Mouse (Mus musculus): ENCODE measurements around the gene Speg. TPM values are rescaled to one million over a fixed set of nuclear protein-coding genes. Genes with fewer than 3 reads are reported as not detected.

Speg gene
- polyA plus RNA-seq, 1 experiment from 2014 or later = 73.0 TPM

GRCm38 (mm10) chr1:75361750-75362149 is 13.3 kb upstream of the Speg start:
- ChIA-PET POLR2A (no interaction called here), CTCF (no interaction called here)
- ATAC-seq (no peak), DNase-seq (ENCODE audit: low read depth, low spot score) (no peak)
- no peak for TF ChIP-seq CTCF (IDR thresholded peaks at IDR 0.05)
- in situ Hi-C loops (cut with MboI; ENCODE audit: low pct_unique_long_range_greater_than_20kb) = no loop called here
- no peaks in the 10 kb centered on the region for H3K27me3 ChIP-seq

- TF ChIP-seq CTCF (IDR thresholded peaks at IDR 0.05) = no peak
- in situ Hi-C loops (cut with MboI; ENCODE audit: low pct_unique_long_range_greater_than_20kb) = no loop called here
- POLR2A ChIA-PET = no interaction called here
- ATAC-seq = no peak
- CTCF ChIA-PET = no interaction called here
- no peaks in the 10 kb centered on the region for H3K27me3 ChIP-seq
- no peak for DNase-seq (ENCODE audit: low read depth, low spot score)
Observed at GRCm38 (mm10) chr1:75363868-75364267, 11.2 kb upstream of the Speg start.

GRCm38 (mm10) chr1:75365510-75366137 is 9.5 kb upstream of the Speg start:
- no peak for TF ChIP-seq CTCF (IDR thresholded peaks at IDR 0.05)

DNA sequence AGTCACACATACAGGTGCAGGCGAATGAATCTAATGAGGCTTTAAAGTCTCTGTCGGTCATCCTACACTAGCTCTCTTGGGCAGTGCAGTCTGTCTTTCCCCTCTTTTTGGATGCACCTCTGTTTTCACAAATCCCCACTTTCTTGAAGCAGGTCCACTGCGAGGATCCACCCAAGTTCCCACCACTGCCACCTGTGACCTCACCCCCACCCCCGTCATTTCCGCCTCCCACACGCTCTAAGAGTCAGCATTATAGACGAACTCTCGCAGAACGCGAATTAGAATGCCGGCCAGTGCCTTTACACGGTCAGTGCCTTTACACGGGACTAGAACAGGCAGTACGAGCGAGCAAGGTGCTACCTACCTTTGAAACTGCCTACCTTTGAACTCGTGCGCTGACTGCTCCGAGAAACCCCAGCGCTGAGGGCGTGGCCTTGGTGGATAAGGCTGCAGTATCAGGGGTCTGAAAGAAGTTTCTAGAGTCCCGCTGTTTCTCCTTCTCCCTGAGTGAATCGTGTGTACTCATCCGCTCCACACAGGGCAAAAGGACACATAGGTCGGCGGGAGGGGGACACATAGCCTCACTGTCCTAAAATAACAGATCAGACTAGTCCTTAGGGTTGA is 5.6 kb upstream of the Speg start:
- no peak for TF ChIP-seq CTCF (IDR thresholded peaks at IDR 0.05)
- in situ Hi-C loops (cut with MboI; ENCODE audit: low pct_unique_long_range_greater_than_20kb) = no loop called here

More at GRCm38 (mm10) chr1:75365510-75366137, 9.5 kb upstream of the Speg start:
- ChIA-PET CTCF (no interaction called here), POLR2A (interaction anchor here (0.6 kb wide), 1 partner anchor 62 kb away, joined by 3 read pairs; no protein-coding TSS in a partner anchor)
- in situ Hi-C loops (cut with MboI; ENCODE audit: low pct_unique_long_range_greater_than_20kb) = no loop called here
- DNase-seq (ENCODE audit: low read depth, low spot score) (no peak), ATAC-seq (no peak)
- H3K27me3 ChIP-seq = no peaks in the 10 kb centered on the region

GRCm38 (mm10) chr1:75369984-75370660 is 5.0 kb upstream of the Speg start:
- H3K27me3 ChIP-seq = no peaks in the 10 kb centered on the region
- in situ Hi-C loops (cut with MboI; ENCODE audit: low pct_unique_long_range_greater_than_20kb) = no loop called here
- ChIA-PET CTCF (interaction anchor here (0.8 to 2.0 kb wide), 6 partner anchors 10 to 107 kb away, joined by 3 to 9 read pairs (median 3); partner anchors contain the start of gene Des), POLR2A (interaction anchor here (0.5 to 0.7 kb wide), 2 partner anchors 15 to 23 kb away, joined by 3 read pairs; no protein-coding TSS in a partner anchor)
- ATAC-seq (peak; percentile 29), DNase-seq (ENCODE audit: low read depth, low spot score) (no peak)
- no peak for TF ChIP-seq CTCF (IDR thresholded peaks at IDR 0.05)

More for the DNA sequence above, 5.6 kb upstream of the Speg start:
- no peak for ATAC-seq
- ChIA-PET CTCF (interaction anchor here (1.1 to 1.4 kb wide), 2 partner anchors 24 to 108 kb away, joined by 3 read pairs; no protein-coding TSS in a partner anchor), POLR2A (interaction anchor here (0.7 kb wide), 1 partner anchor 22 kb away, joined by 3 read pairs; no protein-coding TSS in a partner anchor)
- DNase-seq (ENCODE audit: low read depth, low spot score) = no peak
- H3K27me3 ChIP-seq = no peaks in the 10 kb centered on the region

DNA sequence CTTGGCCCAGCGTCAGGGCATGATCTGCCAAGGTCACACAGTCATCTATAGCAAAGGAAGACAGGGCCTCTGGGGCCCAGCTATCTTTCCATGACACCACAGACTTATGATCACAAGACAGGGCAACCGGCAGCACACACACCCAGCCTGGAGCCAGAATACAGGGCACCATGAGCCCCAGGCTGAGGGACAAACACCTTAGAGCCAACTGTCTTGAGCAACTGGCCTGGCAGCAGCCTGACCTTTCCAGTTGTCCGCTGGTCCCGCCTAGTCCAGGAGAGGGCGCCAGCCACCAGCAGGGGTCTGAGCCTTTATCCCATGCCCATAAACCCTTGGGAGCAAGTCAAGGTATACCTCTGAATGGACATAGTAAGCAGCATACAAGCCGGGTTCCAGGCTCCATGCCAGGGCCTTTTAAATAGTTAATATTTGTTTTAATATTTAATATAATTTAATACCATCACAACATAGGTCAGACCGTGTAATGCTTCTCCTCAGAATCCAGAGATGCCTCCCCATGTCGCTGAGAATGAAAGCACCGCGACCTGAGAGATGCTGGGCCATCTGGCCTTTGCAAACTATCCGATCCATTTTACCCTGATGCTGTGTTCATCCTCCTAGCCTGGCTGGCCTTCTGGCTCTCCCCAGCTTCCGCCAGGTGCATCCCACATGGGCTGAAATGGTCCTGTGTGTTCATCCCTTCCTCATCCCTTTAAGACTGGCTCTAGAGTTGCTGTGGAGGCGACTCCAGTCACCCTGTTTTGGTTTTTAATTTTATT is 3.6 kb upstream of the Speg start:
- no peak for TF ChIP-seq CTCF (IDR thresholded peaks at IDR 0.05)
- ATAC-seq = peak; percentile 54
- ChIA-PET POLR2A (interaction anchor here (0.7 kb wide), 1 partner anchor 740 kb away, joined by 3 read pairs; no protein-coding TSS in a partner anchor), CTCF (interaction anchor here (0.7 to 2.0 kb wide), 9 partner anchors 9 to 87 kb away, joined by 3 to 9 read pairs (median 3); partner anchors contain the start of genes Des and Gmppa)
- DNase-seq (ENCODE audit: low read depth, low spot score) = no peak
- in situ Hi-C loops (cut with MboI; ENCODE audit: low pct_unique_long_range_greater_than_20kb) = no loop called here
- H3K27me3 ChIP-seq = no peaks in the 10 kb centered on the region

GRCm38 (mm10) chr1:75372450-75372849 is 2.6 kb upstream of the Speg start:
- no peak for TF ChIP-seq CTCF (IDR thresholded peaks at IDR 0.05)
- POLR2A ChIA-PET = interaction anchor here (0.6 kb wide), 1 partner anchor 39 kb away, joined by 3 read pairs; no protein-coding TSS in a partner anchor
- in situ Hi-C loops (cut with MboI; ENCODE audit: low pct_unique_long_range_greater_than_20kb) = no loop called here
- H3K27me3 ChIP-seq = peaks cover 4% of the 10 kb centered on the region
- CTCF ChIA-PET = interaction anchor here (0.8 to 2.0 kb wide), 4 partner anchors 8 to 26 kb away, joined by 3 to 9 read pairs (median 3); no protein-coding TSS in a partner anchor
- no peak for DNase-seq (ENCODE audit: low read depth, low spot score)
- no peak for ATAC-seq

DNA sequence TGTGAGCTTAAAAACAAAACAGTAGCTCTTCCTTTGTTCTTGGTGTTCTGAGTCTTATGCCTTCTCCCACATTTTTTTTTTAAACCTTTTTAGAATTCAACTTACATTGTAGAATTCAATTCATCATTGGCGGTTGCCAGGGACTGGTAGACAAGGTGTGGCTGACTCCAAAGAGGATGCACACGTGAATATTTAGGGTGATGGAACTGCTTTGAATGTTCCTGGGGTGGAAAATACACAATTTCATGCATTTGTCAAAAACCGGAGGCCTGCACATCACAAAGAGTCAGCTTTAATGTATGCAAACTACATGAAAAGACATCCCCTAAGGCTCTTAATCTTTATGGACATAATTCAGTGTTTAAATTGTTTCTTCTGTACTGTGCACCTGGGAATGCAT is 1.8 kb upstream of the Speg start:
- no peak for TF ChIP-seq CTCF (IDR thresholded peaks at IDR 0.05)
- POLR2A ChIA-PET = interaction anchor here (0.6 kb wide), 1 partner anchor 58 kb away, joined by 4 read pairs; no protein-coding TSS in a partner anchor
- CTCF ChIA-PET = interaction anchor here (1.0 to 1.4 kb wide), 2 partner anchors 26 to 29 kb away, joined by 3 to 5 read pairs; no protein-coding TSS in a partner anchor
- in situ Hi-C loops (cut with MboI; ENCODE audit: low pct_unique_long_range_greater_than_20kb) = no loop called here
- DNase-seq (ENCODE audit: low read depth, low spot score) (no peak), ATAC-seq (no peak)
- peaks cover 4% of the 10 kb centered on the region for H3K27me3 ChIP-seq

DNA sequence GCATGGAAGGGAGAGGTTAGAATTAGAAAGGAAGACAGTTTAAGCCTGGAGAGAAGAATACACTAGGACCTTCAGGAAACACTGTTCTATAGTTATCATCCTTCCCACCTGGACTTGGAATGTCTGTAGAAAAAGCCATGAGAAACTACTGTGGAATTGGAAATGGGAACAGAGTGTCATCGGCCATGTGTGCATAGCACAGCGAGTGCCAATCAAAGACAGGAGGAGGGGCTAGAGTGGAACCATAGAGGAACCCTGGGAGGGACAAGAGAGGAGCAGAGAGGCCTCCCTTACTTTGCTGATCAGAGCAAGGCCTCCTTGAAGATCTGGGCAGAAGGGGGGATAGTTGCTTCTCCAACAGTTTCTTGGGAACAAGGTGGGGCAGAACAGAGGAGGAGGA is 4.1 kb downstream of the Speg start:
- in situ Hi-C loops (cut with MboI; ENCODE audit: low pct_unique_long_range_greater_than_20kb) = no loop called here
- POLR2A ChIA-PET = no interaction called here
- DNase-seq (ENCODE audit: low read depth, low spot score) = no peak
- CTCF ChIA-PET = interaction anchor here (0.9 to 2.1 kb wide), 2 partner anchors 8 to 35 kb away, joined by 3 to 9 read pairs; no protein-coding TSS in a partner anchor
- no peak for TF ChIP-seq CTCF (IDR thresholded peaks at IDR 0.05)
- peaks cover 9% of the 10 kb centered on the region for H3K27me3 ChIP-seq
- no peak for ATAC-seq

- in situ Hi-C loops (cut with MboI; ENCODE audit: low pct_unique_long_range_greater_than_20kb) = no loop called here
- peaks cover 9% of the 10 kb centered on the region for H3K27me3 ChIP-seq
- TF ChIP-seq CTCF (IDR thresholded peaks at IDR 0.05) = no peak
- ATAC-seq (no peak), DNase-seq (ENCODE audit: low read depth, low spot score) (no peak)
- CTCF ChIA-PET = interaction anchor here (2.1 kb wide), 1 partner anchor 9 kb away, joined by 9 read pairs; no protein-coding TSS in a partner anchor
- POLR2A ChIA-PET = no interaction called here
Observed at GRCm38 (mm10) chr1:75379931-75380330, 4.8 kb downstream of the Speg start.
